Mouse (Mus musculus): Measurements from ENCODE around the gene Cgrrf1.
"Not testable (repeated sequence)": the region's sequence is repeated elsewhere in the genome, so short reads cannot be mapped to it uniquely, and the experiment has no call there.

Gene Cgrrf1

DNA sequence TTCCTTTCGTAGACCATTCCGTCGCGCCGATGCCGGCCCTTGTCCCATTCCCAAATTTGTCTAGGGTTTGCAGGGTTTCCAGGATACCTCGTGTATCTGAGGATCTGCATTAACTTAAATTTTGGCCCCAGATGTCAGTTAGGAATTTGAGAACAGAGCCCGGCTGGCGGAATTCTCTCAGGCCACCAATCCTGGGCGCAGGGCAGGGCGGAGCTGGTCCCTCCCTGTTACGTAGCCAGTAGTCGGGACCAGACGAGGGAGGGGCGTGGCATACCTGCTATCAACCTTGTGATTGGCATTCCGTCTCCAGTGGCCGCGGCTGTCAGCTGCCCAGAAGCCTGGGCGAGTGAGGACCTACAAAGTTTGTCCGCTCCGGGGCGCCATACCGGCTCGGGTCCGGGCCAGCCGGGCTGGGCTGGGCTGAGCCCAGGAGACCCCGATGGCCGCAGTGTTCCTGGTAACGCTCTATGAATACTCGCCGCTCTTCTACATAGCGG lies at the start of gene Cgrrf1:
Gene Cgrrf1 (plus strand): TSS at position 289 of the 497 bp plus-strand sequence.
- peak; percentile 85 to 87 for DNase-seq (ENCODE audit: low spot score in 2 of 2)

DNA sequence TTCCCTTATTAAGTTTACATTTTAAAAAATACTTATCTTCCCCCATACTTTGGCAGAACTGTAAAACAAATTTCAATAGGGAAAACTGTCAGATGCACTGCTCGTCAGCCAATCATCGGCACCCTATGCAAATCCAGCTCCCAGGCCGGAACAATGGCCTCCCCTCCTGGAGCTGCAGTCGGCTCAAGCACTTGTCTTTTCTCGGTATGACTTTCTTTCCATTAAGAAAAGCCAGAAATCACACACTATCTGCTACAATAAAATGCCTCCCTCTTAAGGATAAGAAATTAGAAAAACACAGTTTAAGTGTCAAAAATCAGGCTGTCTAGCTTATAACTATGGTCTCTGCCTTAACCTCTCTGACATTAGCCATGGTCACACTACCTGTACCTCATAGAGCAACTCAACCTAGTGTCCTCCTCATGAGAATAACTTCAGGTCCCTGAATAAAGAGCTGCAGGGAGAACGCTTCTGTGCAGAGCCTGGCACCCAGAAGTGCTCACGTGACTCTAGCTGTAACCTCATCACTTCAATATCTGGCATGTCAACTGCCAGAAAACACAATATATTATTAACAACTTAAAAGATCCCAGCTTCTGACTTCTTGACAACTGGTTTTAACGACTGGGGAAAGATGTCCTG lies 49.6 kb upstream of the Cgrrf1 start:
- DNase-seq (ENCODE audit: low spot score in 2 of 2): no peak

DNA sequence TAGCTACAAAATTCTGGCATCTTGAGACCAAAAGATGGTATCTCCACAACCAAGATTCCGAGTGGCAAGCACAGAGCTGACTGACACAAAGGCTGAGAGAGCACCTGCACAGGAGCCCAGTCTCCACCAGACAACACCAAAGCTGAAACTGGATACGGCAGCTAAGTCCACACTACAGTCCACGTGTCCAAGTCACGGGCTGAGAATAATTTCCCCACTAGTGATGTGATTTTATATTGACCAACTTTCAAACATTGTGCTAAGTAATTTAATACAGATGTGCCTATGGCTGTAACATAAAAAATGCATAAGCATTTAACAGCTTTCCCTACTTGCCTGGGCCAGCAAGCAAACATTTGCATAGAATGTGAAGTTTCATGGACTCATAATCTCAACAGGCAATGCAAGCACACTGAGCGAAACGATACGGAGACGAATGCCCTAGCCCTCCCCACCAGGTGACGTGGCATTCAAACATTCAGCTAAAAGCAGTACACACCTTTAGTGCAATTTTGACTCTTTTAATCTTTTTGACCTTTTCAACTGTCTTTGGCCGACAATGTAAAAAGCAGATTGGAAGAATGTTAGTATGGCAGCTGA lies 48.5 kb upstream of the Cgrrf1 start:
- DNase-seq (ENCODE audit: low spot score in 2 of 2): no peak

GRCm38 (mm10) chr14:46785247-46785646 lies 46.7 kb upstream of the Cgrrf1 start:
- DNase-seq (ENCODE audit: low spot score in 2 of 2): no peak

DNA sequence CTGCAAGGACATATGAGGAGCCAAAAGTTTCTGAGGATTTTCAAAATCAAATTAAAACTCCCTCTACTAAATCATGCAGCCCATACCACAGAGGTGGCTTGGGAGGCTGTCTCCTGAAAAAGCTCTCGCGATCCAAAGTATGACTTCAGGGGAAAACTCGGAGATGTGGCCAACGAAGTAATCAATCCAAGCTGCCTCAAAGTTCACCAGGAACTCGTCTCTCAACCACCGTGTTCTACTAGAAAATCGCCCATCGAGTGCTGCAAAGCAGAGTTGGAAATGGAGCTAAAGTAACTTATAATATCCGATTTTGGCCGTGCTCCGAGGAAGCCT lies 44.5 kb upstream of the Cgrrf1 start:
- DNase-seq (ENCODE audit: low spot score in 2 of 2): no peak

DNA sequence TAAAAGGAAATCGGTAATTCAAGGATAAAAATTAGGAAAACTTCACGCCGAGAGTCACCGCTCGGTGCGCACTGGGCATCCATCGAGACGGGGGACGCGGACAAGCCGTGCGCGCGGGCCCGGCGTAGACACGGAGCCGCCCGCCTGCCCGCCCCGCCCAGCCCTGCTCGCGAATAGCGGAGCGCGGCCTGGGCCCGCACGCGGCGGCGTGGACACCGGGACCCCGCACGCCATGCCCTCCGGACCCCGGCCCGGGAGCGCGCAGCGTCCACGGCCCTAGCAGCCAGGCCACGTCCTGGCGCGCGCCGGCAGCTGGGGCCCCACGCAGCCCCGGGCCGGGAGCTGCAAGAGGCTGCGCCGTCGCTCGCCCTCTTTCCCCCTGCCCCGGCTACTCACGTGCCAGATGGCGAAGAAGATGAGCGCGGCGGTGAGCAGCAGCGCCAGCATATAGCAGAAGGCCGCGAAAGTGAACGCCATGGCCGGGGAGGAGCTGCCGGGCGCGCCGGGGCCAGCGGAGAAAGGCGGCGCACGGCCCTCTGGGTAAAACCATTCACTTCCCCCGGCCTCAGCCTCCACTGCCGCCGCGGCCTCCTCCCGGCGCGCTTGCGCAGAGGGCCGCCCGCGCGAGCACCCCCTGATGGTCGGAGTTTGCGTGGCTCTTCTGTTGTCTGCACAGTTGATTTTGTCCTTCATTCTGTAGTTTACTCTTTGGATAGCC lies 44.0 kb upstream of the Cgrrf1 start, which contains the start of gene Cnih1:
Gene Cnih1 (minus strand): TSS at position 625 of the 718 bp plus-strand sequence.
- DNase-seq (ENCODE audit: low spot score in 2 of 2): peak; percentile 75 to 85

DNA sequence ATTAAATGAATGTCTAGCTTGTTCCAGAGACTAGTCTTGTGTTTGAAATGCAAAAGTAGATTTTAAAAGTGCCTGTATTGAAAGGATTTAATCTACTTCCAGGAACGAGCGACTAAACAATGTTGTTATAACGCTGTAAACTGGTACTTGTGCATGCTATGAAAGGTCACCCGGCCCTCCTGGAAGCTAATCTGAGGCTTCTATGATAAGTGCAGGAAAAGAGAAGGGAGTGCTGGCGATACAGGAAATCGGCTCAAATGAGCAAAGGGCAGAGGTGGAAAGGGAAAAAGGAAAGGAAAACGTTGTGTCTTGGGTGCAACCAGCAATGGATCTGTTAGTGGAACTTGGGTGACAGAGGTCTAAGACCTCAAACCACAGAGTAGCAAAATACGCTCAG lies 43.4 kb upstream of the Cgrrf1 start:
- DNase-seq (ENCODE audit: low spot score in 2 of 2): no peak

DNA sequence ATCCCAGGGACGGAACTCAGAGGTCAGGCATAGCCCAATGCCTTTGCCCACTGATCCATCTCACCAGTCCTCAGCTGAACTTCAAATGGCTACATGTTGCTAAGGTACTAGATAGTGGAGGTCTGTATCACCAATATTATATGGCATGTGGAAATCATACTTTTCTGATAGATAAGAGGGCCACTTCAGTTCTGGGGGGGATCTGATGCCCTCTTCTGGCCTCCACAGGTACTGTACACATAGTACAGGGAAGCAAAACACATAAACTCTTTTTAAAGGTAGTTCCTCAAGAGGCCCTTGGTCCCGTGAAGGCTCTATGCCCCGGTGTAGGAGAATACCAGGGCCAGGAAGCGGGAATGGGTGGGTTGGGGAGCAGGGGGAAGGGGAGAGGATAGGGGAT lies 41.6 kb upstream of the Cgrrf1 start:
- DNase-seq (ENCODE audit: low spot score in 2 of 2): no peak

DNA sequence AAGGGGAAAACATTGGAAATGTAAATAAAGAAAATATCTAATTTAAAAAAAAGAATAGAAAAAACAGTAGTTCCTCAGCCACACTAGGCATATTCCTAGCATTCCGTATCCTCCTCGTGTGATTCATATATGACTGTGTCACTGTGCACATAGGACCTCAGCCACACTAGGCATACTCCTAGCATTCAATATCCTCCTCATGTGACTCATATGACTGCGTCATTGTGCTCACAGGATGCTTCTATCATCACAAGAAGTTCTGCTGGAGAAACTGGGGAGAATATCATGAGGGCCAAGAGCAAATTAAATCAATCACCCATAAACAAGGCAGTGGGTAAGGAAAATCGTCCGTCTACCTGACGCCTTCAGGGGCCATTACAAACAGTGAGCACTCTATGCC lies 41.2 kb upstream of the Cgrrf1 start:
- no peak for DNase-seq (ENCODE audit: low spot score in 2 of 2)

DNA sequence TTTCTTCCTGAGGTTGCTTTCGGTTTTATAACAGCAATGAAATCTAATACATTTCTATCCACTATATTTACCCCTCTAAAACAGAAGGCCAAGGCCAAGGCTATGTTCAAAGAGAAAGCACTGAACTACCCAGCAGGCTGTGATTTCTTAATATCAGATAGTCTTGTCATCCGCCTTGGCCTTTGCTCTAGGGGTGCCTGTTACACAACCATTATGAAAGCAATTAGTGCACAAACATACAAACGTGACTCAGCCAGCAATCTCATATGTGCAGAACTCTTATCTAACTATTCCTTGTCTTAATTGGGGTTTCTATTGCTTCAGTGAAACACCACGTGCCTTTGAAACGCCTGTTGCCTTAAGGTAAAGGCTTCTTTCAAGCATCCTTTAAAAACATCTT lies 37.8 kb upstream of the Cgrrf1 start:
- no peak for DNase-seq (ENCODE audit: low spot score in 2 of 2)

DNA sequence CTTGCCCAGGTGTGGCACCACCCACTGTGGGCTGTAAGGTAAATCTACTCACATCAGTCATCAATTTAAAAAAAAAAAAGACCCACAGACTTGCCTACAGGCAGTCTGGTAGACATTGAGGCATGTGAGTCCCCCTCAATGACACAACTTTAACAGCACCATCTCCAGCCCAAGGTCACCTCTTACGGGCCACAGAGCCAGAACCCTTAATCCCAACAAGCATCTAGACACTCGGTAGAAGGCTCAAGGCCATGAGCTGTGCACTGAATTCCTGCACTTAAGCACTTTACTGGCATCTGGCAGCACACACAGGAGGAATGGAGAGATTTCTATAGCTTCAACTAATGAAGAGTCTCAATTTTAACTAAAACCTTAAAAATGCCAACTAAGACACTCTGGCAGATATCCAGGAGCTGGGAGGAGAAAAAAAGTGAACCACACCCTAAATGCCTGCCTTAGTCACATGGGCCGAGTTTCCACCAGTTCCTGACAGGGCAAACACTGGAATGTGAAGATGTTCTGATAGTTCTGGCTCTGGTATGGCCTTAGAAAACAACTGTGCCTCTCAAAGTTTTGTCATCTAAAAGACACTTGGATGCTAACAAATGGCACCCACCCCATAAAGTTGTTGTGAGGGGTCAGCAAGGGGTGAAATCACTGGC lies 31.1 kb upstream of the Cgrrf1 start:
- no peak for DNase-seq (ENCODE audit: low spot score in 2 of 2)

DNA sequence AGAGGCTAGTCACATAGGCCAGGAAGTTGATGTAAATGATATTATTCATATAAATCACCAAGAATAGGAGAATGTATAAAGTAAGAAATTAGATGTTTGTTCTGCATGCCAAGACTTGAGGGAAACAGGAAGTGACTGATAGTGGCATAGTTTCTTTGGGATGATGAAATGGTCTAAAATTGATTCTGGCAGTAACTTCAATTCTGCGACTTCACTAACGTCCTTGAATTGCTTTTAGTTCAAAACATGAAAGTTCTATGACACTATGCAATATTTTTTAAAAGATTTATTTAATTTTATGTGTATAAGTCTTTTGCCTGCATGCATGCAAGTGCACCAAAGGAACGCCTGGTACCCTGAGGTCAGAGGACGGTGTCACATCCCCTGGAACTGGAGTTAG lies 28.7 kb upstream of the Cgrrf1 start:
- no peak for DNase-seq (ENCODE audit: low spot score in 2 of 2)

GRCm38 (mm10) chr14:46803791-46804190 lies 28.1 kb upstream of the Cgrrf1 start:
- no peak for DNase-seq (ENCODE audit: low spot score in 2 of 2)

- DNase-seq (ENCODE audit: low spot score in 2 of 2): no peak
Observed at GRCm38 (mm10) chr14:46806186-46806585, 25.7 kb upstream of the Cgrrf1 start.

DNA sequence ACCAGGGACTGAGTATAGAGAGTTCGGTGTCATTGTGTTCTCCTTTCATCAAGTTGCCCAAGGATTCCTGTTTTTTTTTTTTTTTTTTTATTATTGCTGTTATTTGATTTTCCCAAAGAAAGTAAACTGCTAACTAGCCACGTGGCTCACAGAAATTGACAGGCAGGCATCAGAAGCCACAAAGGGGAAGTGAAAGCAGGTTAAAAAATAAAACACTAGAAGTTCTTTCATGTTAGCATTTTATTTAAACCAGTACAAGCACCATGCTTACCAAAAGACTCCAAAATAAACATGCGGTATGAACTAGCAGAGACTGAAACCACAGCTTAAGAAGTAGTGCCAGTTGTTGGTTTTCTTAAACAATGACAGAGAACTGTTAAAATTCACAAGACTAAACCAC lies 24.0 kb upstream of the Cgrrf1 start:
- no peak for DNase-seq (ENCODE audit: low spot score in 2 of 2)

DNA sequence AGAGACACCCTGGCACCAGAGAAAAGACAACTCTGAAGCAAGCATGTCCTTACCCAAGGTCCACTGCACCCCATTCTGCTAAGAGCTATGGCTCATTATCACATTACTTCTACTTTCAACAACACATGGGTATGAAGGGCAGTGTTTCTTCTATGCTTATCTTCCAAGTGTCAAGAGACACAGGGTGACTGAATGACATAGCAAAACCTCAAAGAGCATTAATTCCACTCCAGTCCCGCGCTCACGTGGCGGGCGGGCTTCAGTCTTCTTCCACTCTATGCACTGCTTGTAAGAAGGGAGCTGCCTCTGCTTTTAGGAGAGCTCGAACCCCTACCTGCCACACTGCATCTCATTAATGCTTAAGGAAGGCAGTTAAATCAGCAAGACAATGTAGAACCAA lies 16.3 kb upstream of the Cgrrf1 start:
- DNase-seq (ENCODE audit: low spot score in 2 of 2): no peak

DNA sequence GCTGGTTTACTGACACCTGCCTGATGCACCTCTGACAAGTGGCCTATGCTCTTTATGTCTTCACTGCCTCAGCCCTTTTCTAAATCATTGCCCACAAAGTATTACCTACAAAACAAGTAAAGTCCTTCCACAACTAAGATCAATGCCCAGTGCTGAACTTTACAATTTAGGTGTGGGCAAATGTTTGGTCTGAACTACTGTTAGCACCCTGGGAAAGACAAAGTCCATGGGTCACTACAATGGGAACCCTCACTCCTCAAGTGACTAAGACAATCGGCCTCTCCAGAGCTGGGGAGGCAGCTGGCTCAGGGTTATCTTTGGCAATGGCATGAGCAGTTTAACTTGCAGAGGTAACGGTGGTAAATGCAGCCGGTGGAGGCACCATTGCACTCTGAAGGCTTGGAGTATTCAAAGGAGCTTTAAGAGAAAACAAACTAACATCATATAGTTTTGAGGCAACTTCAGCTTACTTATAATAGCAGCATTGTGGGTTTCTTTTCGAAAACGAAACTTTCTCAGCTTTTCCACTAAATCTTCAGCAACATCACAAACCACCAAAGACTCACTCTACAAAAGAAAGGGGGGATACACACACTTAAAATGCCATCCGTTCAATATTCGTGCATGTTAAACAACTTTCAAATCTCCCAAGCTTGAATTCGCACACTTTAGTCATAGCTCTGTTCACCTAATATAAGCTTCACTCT lies 14.9 kb upstream of the Cgrrf1 start:
- no peak for DNase-seq (ENCODE audit: low spot score in 2 of 2)

GRCm38 (mm10) chr14:46818743-46819142 lies 13.2 kb upstream of the Cgrrf1 start:
- DNase-seq (ENCODE audit: low spot score in 2 of 2): no peak

DNA sequence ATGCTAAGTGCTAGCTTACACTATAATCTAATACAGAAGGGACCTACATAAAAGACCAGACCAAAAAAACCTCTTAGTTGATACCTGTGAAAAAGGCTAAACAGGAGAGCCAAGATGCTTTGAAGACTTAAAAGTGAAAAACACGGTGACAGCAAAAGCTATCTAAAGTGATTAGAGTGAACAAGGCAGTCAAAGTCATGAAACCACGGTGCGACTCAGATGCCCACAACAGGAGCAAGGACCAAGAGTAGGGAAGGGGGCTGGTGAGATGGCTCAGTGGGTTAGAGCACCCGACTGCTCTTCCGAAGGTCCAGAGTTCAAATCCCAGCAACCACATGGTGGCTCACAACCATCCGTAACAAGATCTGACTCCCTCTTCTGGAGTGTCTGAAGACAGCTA lies 12.0 kb upstream of the Cgrrf1 start:
- DNase-seq (ENCODE audit: low spot score in 2 of 2): not testable (repeated sequence)

DNA sequence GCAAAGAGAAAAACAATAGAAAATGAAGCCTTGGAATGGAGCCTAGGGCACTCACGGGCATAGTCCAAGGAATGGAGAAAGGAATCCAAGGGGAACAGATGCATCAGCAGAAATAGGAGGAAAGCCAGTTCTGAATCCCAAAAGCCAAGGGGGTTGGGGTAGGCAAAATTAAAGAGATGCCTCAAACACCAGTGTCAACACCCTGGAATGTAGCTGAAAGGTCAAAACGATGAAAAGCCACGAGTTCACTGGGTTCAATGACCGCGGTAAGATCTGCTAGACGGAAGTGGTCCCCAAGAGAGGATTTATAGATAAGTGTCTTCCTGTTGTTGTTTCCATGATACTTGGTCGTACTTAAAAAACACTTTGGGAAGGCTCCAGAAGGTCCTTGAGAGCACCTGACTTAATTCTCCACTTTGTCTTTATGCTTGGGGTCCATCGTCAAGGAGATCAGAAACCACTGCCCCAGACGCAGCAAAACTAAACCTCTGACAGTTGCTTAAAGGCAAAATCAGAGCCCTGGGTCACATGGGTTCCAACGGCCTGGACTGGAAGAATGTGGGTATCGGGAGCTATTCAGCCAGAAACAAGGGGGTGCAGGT lies 10.6 kb upstream of the Cgrrf1 start:
- DNase-seq (ENCODE audit: low spot score in 2 of 2): peak in 1 of 2 experiments; percentile 8

Measured in frontal cortex, postnatal 14 days (tissue).